28 mouse cellular contexts compared by ENCODE assay signal in genomic region chr3:78810431-78811152, GRCm38 (mm10).
A peak's percentile ranks its signal among the peaks of the same experiment; 100 is the strongest.
DNase-seq lines count a peak whose midpoint lies in the region; ATAC-seq lines count a peak whose summit lies in the region.
"Had no signal": no experiment of that assay in that cellular context is flagged by ENCODE, and none has a peak within 500 bp of the region (broad histone marks: within the 10 kb centered on the region; RNA-seq: fewer than 3 reads in every experiment).

No protein-coding gene starts in this region.

- 64% methylated on average over 5 of the region's 5 CpGs for WGBS in forebrain, embryonic 14.5 days
- 88% methylated on average over 5 of the region's 5 CpGs for WGBS in forebrain, embryonic 11.5 days
- WGBS in neural tube, embryonic 14.5 days, result 72% methylated on average over 5 of the region's 5 CpGs

- peak; percentile 86; the same call in 1 of the 2 replicates for ATAC-seq in forebrain, embryonic 14.5 days
- no peak for ATAC-seq in forebrain, embryonic 11.5 days (replicated peaks; ENCODE audit: low FRiP score)
- peak; percentile 49; the same call in 1 of the 2 replicates for ATAC-seq in neural tube, embryonic 14.5 days (ENCODE audit: low read depth)
- ATAC-seq: midbrain, embryonic 15.5 days had no signal

- peak; percentile 83 for DNase-seq in forebrain, embryonic 14.5 days (ENCODE audit: low spot score)
- DNase-seq in forebrain, embryonic 11.5 days (ENCODE audit: low spot score), result no peak
- DNase-seq in kidney, postnatal 4 days, result peak; percentile 3 to 6
- DNase-seq in kidney, adult 18-20 months, result no peak
- no peak for DNase-seq in neural tube, embryonic 10.5 days (ENCODE audit: extremely low spot score, low spot score)
- no peak for DNase-seq in embryo, embryonic 10.5 days (ENCODE audit: low spot score)
- DNase-seq: adrenal gland, postnatal 25 days; B cell, adult 2 months; cerebellum, adult 2 months; gastrocnemius, adult 2 months; gastrocnemius, postnatal 36 days; heart, adult 18-20 months; heart, postnatal 36 days; kidney, adult 2 months; kidney, postnatal 10 days; layer of hippocampus, adult 9-11 months; liver, embryonic 13.5 days; lung, adult 18-20 months; lung, postnatal 14 days; thymus, adult 2 months; thymus, postnatal 36 days had no signal

- no peaks in the 10 kb centered on the region for H3K9me3 ChIP-seq in forebrain, embryonic 14.5 days (replicated peaks; ENCODE audit: control insufficient read depth, low read length)
- no peaks in the 10 kb centered on the region for H3K9me3 ChIP-seq in forebrain, embryonic 11.5 days (ENCODE audit: control insufficient read depth, low read length)
- H3K9me3 ChIP-seq in neural tube, embryonic 14.5 days (ENCODE audit: control insufficient read depth, low read length), result no peaks in the 10 kb centered on the region
- H3K9me3 ChIP-seq: embryonic facial prominence, embryonic 15.5 days; hindbrain, embryonic 12.5 days; limb, embryonic 15.5 days; liver, embryonic 13.5 days; midbrain, embryonic 15.5 days; neural tube, embryonic 12.5 days had no signal

- no peak overlapping the region for H3K9ac ChIP-seq in forebrain, embryonic 14.5 days (ENCODE audit: low read length)
- no peak overlapping the region for H3K9ac ChIP-seq in forebrain, embryonic 11.5 days (ENCODE audit: low read length)
- H3K9ac ChIP-seq in neural tube, embryonic 14.5 days (replicated peaks; ENCODE audit: low read depth, low read length), result no peak overlapping the region
- H3K9ac ChIP-seq: embryonic facial prominence, embryonic 15.5 days; hindbrain, embryonic 12.5 days; limb, embryonic 15.5 days; liver, embryonic 13.5 days; midbrain, embryonic 15.5 days; neural tube, embryonic 12.5 days had no signal

- no peak overlapping the region for H3K4me2 ChIP-seq in forebrain, embryonic 14.5 days (ENCODE audit: low read length)
- H3K4me2 ChIP-seq in forebrain, embryonic 11.5 days (ENCODE audit: low read depth, low read length, severe bottlenecking), result no peak overlapping the region
- H3K4me2 ChIP-seq in neural tube, embryonic 14.5 days (ENCODE audit: low read depth, low read length), result no peak overlapping the region
- H3K4me2 ChIP-seq: embryonic facial prominence, embryonic 15.5 days; heart, embryonic 11.5 days; hindbrain, embryonic 12.5 days; limb, embryonic 15.5 days; liver, embryonic 13.5 days; midbrain, embryonic 15.5 days; neural tube, embryonic 12.5 days had no signal

- no peaks in the 10 kb centered on the region for H3K36me3 ChIP-seq in forebrain, embryonic 14.5 days (ENCODE audit: control insufficient read depth, insufficient read depth, low read length)
- H3K36me3 ChIP-seq in forebrain, embryonic 11.5 days (ENCODE audit: control insufficient read depth, insufficient read depth, low read length), result no peaks in the 10 kb centered on the region
- no peaks in the 10 kb centered on the region for H3K36me3 ChIP-seq in neural tube, embryonic 14.5 days (ENCODE audit: control insufficient read depth, insufficient read depth, low read length)
- H3K36me3 ChIP-seq: embryonic facial prominence, embryonic 15.5 days; hindbrain, embryonic 12.5 days; limb, embryonic 15.5 days; liver, embryonic 13.5 days; midbrain, embryonic 15.5 days; neural tube, embryonic 12.5 days had no signal

- H3K27me3 ChIP-seq in forebrain, embryonic 14.5 days (replicated peaks; ENCODE audit: control insufficient read depth, insufficient read depth, low read length), result no peaks in the 10 kb centered on the region
- no peaks in the 10 kb centered on the region for H3K27me3 ChIP-seq in forebrain, embryonic 11.5 days (ENCODE audit: control insufficient read depth, insufficient read depth, low read length)
- H3K27me3 ChIP-seq in neural tube, embryonic 14.5 days (ENCODE audit: control insufficient read depth, insufficient read depth, low read length), result no peaks in the 10 kb centered on the region
- H3K27me3 ChIP-seq: embryonic facial prominence, embryonic 15.5 days; hindbrain, embryonic 12.5 days; limb, embryonic 15.5 days; liver, embryonic 13.5 days; midbrain, embryonic 15.5 days; neural tube, embryonic 12.5 days had no signal

- no peak overlapping the region for H3K4me3 ChIP-seq in forebrain, embryonic 14.5 days (ENCODE audit: low read depth, low read length)
- H3K4me3 ChIP-seq in forebrain, embryonic 11.5 days (ENCODE audit: low read depth, low read length), result no peak overlapping the region
- H3K4me3 ChIP-seq in neural tube, embryonic 14.5 days (ENCODE audit: low read depth, low read length), result no peak overlapping the region
- H3K4me3 ChIP-seq: embryonic facial prominence, embryonic 15.5 days; gastrocnemius, adult 2 months; hindbrain, embryonic 12.5 days; limb, embryonic 15.5 days; liver, embryonic 13.5 days; midbrain, embryonic 15.5 days; neural tube, embryonic 12.5 days had no signal

- no peaks in the 10 kb centered on the region for H3K4me1 ChIP-seq in forebrain, embryonic 14.5 days (ENCODE audit: control insufficient read depth, insufficient read depth, low read length)
- no peaks in the 10 kb centered on the region for H3K4me1 ChIP-seq in forebrain, embryonic 11.5 days (replicated peaks; ENCODE audit: control insufficient read depth, insufficient read depth, low read length)
- H3K4me1 ChIP-seq in neural tube, embryonic 14.5 days (ENCODE audit: control insufficient read depth, insufficient read depth, low read length), result no peaks in the 10 kb centered on the region
- H3K4me1 ChIP-seq: embryonic facial prominence, embryonic 15.5 days; hindbrain, embryonic 12.5 days; limb, embryonic 15.5 days; liver, embryonic 13.5 days; midbrain, embryonic 15.5 days; neural tube, embryonic 12.5 days had no signal

- H3K27ac ChIP-seq in forebrain, embryonic 14.5 days (ENCODE audit: low read depth, low read length), result no peak overlapping the region
- no peak overlapping the region for H3K27ac ChIP-seq in forebrain, embryonic 11.5 days (ENCODE audit: low read depth, low read length)
- H3K27ac ChIP-seq in neural tube, embryonic 14.5 days (ENCODE audit: low read depth, low read length), result no peak overlapping the region
- H3K27ac ChIP-seq: embryonic facial prominence, embryonic 15.5 days; gastrocnemius, adult 2 months; hindbrain, embryonic 12.5 days; liver, embryonic 13.5 days; midbrain, embryonic 15.5 days; neural tube, embryonic 12.5 days had no signal

Comparison
In these comparisons a context has a peak if more than half of its experiments do, and no peak if none do; other contexts are left out.
1. DNase-seq: peak in forebrain, embryonic 14.5 days (single experiment) and kidney, postnatal 4 days (2 of 2); none in forebrain, embryonic 11.5 days (single experiment), kidney, adult 18-20 months (single experiment), neural tube, embryonic 10.5 days (single experiment) and embryo, embryonic 10.5 days (single experiment).